Mouse (Mus musculus) midbrain, embryonic 12.5 days (tissue): ENCODE measurements around the gene Rasgef1c. TPM values are rescaled to one million over a fixed set of nuclear protein-coding genes. Genes with fewer than 3 reads are reported as not detected.

Source experiments
- microRNA-seq: library from miRNA; unstranded; fragments of <30 nt; microRNA quantifications from one replicate; pipeline ENCODE4, GENCODE M21; 2017
- polyA plus RNA-seq: library from polyadenylated mRNA; unstranded; fragments of >200 nt; fragmentation: Nextera tagmentation; extraction: Ambion mirVana; gene quantifications from 2 replicates; pipeline ENCODE4 v1.2.1, GENCODE M21; 2016

Rasgef1c gene
- polyA plus RNA-seq, 1 experiment from 2014 or later: 1.6 TPM

Small RNAs within 50 kb of the gene (microRNA-seq; reads per million reads assigned to microRNA genes)
- gene Gm23492: not detected

Other genes with a start within 250 kb of the Rasgef1c start
- gene Scgb3a1, start 238.2 kb upstream of the Rasgef1c start, polyA plus RNA-seq: not detected in 2 replicates
- gene Cnot6, start 189.1 kb upstream of the Rasgef1c start, polyA plus RNA-seq: 93.4 and 99.8 TPM in 2 replicates
- 6.8 and 11.3 TPM in 2 replicates for gene Gfpt2, start 107.7 kb upstream of the Rasgef1c start, polyA plus RNA-seq
- gene Mapk9, start 55.1 kb upstream of the Rasgef1c start, polyA plus RNA-seq: 45.9 and 46.1 TPM in 2 replicates
- 83.4 and 91.3 TPM in 2 replicates for gene Rnf130, start 123.5 kb downstream of the Rasgef1c start, polyA plus RNA-seq
- gene Tbc1d9b, start 229.6 kb downstream of the Rasgef1c start, polyA plus RNA-seq: 41.1 and 45.2 TPM in 2 replicates